Mouse (Mus musculus): ENCODE data around the gene Glo1. TPM values are rescaled to one million over a fixed set of nuclear protein-coding genes. Genes with fewer than 3 reads are reported as not detected.

The Glo1 gene
- total RNA-seq, 2 experiments from 2014 or later, result 131 to 136 TPM

DNA sequence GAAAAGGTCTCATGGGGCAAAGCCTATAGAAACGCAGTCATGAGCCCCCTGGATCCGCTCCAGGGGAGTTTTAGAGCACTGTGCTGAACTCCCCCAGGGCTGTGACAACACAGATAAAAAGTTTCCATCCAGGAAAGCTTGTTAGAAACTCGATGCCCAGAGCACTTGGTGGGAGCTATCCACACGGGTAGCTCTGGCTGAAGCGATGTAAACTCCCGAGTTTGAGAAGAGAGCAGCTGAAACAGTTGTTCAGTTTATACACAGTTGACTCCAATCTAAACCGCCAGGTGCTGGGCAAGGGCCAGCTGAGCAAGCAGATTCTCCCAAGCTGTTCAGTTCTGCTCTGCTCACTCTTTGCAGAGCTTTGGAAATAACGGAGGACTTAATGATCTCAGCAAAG is 87.6 kb downstream of the Glo1 start:
- DNase-seq (ENCODE audit: low spot score in 2 of 2), result peak in 1 of 2 experiments; percentile 65

DNA sequence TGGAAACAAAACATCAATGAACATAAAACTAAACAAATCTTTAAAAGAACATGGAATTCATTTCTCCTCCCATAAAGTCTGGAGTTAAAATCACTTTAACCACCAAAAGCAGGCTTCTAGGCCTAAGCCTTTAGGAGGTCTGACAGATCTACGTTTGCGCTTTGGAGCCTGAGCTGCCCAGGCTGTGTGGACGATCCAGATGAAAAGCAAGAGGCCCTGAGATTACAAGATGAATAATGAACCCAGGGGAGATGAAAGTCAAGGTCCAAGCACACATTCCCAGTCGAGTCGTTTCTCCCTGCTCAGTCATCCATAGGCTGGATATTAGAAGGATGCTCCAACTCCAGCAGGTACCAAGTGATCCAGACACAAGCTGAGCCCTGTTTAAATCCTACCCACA is 90.0 kb downstream of the Glo1 start:
- no peak for DNase-seq (ENCODE audit: low spot score in 2 of 2)

Other genes with a start within 250 kb of the Glo1 start
- gene Btbd9, start 50.4 kb downstream of the Glo1 start, total RNA-seq (2021), result 10 to 100 TPM; 24.1 to 32.6 TPM
- 1 to 10 TPM; 1.2 TPM for gene Dnah8, start 2.5 kb downstream of the Glo1 start, total RNA-seq (2021)

Data from gastrocnemius, postnatal 4 days (tissue).